Mouse (Mus musculus) heart, postnatal 0 days (tissue): ENCODE results near the gene Prox1.

Experiments used
- CTCF ChIP-seq: IDR thresholded peaks from 2 replicates; pipeline ENCODE4 v1.5.1; 2016; ENCODE audit warnings: antibody characterized with exemption, control low read depth, low read depth
- EP300 ChIP-seq: IDR thresholded peaks from 2 replicates; pipeline ENCODE4 v1.6.1; 2016; ENCODE audit warnings: antibody characterized with exemption, low read depth

GRCm38 (mm10) chr1:190163471-190163870, 7.0 kb downstream of the Prox1 start:
- TF ChIP-seq CTCF, result no peak
- no peak for TF ChIP-seq EP300
